Mouse (Mus musculus) spleen, postnatal 4 days (tissue): ENCODE results near the gene BC016579.

Experiments
- DNase-seq, 2 experiments: peaks; one replicate each; pipeline ENCODE4 v3.0.0; 2022; ENCODE audit warnings: low spot score in 2 of 2

The BC016579 gene

GRCm38 (mm10) chr16:45643944-45644343 is 9.9 kb downstream of the BC016579 start:
- no peak for DNase-seq

DNA sequence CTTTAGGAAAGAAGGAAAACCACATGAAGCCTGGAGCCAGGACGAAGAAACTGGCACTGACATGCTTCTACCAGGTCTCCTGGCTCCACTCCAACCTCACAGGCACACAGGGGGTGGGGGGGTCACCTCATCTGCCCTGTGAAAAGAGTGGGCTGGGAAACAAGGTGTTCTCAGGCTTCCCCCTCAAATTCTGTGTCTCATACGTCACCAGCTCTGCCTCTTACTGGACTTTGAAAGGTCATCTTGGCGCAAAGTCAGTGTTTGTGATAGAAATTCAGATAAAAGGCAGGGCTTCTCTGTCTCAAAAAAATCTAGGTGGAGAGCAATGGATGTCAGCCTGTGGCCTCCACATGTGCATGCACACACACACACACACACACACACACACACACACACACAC is 12.6 kb downstream of the BC016579 start:
- no peak for DNase-seq

DNA sequence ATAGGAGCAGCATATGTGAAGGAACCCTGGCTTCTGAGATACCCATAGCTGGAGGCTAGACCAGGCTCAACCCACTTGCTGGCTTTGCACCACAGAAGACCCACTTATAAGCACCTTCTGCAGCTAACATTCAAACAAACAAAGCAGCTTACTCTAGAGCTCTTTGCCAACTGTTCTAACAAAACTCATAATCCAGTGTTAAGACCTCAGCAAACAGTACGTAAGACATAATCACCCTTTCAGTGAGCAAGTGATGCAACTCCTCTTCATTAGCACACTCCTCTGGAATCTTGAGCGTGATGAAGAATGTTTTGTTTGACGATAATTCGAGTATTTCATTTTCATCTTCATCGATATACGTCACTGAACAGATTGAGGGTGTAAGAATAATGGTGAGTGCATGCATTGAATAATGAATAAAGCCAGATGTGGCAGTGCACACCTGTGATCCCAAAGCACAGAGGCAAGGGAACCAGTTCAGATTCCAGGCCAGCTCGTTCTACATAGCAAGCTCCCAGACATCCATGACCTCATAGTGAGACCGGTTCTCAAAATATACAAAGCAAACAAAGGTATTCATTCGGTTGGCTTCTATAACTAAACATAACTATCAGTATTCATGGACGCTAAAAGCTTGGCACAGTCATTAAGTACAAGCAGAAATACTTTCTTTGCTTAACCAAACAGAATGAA is 13.7 kb downstream of the BC016579 start:
- no peak for DNase-seq

GRCm38 (mm10) chr16:45635826-45636225 is 18.0 kb downstream of the BC016579 start:
- DNase-seq: no peak

DNA sequence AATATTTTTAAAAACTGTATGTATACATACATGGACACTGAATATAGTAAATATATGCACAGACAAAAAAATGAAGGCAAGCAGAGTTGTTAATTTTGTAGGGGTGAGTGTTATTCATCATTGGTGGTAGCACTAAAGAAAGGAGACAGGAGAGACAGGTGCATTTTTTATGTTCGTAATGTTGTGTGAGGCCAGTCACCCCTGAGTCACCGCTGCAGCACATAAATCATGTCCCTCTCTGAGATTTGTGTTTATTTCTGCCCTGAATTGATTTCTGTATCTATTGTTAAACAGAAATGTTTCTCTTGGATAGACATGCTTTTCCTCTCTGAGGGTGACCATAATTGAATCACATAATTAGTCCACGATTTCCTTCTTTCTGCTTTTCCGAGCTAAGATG is 21.4 kb downstream of the BC016579 start:
- DNase-seq: no peak

GRCm38 (mm10) chr16:45630347-45630960 is 23.4 kb downstream of the BC016579 start:
- DNase-seq: peak; percentile 40 to 76

DNA sequence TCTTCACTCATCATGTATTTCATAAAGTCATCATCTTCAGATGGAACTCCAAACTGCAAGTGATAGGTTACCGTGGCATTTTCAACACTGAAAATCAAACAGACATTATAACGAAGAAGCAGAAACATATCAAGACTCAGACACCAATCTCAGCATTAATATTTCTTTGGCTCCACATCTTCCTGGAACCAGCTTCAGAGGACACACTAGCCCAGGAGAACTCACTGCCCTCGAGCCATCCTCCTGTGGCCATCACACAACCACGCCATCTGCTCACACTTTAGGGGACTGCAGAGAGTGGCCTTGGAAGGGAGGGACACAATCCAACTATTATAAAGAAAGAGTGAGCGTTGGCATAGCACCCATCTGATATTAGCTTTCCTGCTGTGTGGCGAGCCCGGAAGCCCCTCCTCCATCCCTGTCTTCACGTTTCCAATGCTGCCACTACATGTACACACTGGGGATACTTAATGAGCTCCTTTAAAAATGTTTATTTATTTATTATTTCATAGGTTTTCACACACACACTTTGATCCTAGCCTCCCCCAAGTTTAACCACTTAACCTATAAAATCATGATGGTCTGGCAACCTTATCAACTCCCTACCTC is 24.3 kb downstream of the BC016579 start:
- no peak for DNase-seq

- DNase-seq: no peak
These were observed 28.5 kb downstream of the BC016579 start for GRCm38 (mm10) chr16:45625342-45625741.

- DNase-seq: no peak
These were observed 29.1 kb downstream of the BC016579 start for GRCm38 (mm10) chr16:45624791-45625190.

GRCm38 (mm10) chr16:45623230-45623629 is 30.6 kb downstream of the BC016579 start:
- no peak for DNase-seq

DNA sequence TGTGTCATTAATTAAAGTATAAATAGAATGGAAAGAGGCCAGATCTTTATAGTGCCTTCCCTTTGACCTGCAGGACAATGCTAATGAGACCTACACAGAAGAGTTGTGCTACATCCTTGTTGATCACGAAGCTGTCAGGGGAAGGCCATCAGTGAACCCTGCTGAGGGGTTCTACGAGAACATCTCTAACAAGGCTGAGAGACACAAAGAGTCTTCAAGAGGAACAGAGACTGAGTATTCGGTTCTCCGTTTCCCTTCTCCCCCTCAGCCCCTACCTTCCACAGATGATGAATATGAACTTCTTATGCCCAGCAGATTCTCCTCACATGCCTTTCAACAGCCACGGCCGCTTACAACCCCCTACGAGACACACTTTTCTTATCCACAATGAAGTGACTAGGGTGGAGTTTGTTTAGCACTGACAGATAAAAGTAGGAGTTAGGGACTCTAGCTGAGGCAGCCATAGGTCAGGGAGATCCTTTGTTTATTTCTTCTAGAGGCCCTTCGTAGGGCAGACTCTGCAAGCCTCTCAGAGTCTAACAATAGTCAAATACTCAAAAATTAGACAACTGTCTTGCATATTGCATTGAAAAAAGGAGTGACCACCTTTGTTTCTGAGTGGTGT is 34.0 kb downstream of the BC016579 start:
- no peak for DNase-seq

DNA sequence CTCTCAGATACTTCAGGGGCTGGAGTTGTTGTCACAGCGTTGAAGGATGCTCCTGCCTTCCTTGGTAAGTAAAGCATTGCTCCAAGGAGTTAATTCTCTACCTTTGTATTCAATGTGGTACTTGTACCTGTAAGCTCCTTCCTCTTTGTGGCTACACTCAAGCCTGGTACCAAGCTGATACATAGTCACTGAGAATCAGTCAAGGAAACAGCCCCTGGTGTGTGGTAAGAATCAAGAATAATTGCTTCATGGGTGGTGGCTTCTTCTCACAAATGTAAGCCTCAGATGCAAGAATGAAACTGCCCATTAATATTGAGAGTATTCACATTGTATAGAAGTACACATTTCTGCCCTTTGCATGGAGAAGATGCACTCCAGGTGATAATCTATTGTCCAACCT is 37.9 kb downstream of the BC016579 start:
- no peak for DNase-seq

DNA sequence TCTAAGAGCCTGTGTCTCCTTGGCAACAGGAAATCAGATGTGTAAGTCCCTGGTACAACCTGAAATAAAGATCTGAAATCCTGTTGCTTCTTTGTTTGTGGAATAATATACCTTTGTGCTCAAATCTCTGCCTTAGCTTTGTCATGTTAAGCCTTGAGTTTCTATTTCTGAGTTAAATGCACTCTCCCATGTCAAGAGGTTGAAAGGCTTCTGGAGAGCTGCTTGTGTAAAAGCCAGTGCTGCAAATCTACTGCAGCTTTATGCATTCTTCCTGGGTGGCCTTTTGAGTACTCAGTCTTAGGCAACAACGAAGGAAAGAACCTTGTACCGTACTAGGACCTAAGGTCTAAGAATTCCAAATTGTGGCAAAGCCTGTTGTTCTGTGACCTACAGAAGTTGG is 40.6 kb downstream of the BC016579 start:
- no peak for DNase-seq

GRCm38 (mm10) chr16:45610267-45610666 is 43.6 kb downstream of the BC016579 start, which contains the start of gene Gcsam:
TSS of gene Gcsam (plus strand) at chr16:45610380.
- DNase-seq: no peak

DNA sequence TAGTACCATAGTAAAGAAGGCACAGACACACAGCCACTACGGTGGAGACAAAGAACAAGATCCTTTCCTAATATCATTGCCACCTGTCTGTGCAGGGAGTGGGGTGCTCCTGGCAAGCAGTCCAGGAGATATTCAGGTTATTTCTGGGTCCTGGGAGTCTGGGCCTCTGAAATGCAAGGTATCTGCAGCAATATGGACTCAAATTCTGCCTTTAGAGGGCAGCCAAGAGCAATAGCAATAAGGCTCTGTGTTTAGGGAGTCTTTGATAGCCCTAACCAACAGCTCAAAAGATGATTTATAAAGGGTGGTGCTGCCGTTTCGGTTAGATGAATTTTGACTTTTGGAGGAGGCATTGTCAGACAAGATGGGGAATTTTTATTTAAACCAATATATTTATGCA is 44.6 kb downstream of the BC016579 start:
- peak in 1 of 2 experiments; percentile 15 for DNase-seq

DNA sequence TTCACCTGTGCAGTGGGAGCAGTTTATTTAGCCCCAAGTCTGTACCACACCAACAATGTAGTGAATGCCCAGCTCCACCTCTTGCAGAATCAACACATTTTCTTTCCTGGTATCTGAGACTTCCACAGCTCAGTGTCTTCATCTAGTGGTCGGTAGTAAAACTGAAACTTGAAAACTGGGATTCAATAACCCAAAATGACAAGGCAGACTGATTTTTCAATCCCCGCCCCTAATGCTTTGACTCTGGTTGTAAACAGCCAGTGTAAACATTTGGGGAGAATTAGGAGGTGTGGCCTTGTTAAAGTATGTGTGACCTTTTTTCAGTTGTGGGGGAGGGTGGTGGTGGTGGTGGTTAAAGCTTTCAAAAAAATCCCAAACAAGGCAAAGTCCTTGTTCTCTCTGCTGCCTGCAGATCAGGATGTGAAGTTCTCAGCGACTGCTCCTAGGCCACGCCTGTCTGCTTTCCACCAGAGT is 45.4 kb downstream of the BC016579 start:
- no peak for DNase-seq

GRCm38 (mm10) chr16:45595494-45595893 is 58.4 kb downstream of the BC016579 start:
- DNase-seq: no peak

GRCm38 (mm10) chr16:45593656-45594055 is 60.2 kb downstream of the BC016579 start:
- no peak for DNase-seq

GRCm38 (mm10) chr16:45582512-45582911 is 71.4 kb downstream of the BC016579 start:
- peak in 1 of 2 experiments; percentile 16 for DNase-seq

DNA sequence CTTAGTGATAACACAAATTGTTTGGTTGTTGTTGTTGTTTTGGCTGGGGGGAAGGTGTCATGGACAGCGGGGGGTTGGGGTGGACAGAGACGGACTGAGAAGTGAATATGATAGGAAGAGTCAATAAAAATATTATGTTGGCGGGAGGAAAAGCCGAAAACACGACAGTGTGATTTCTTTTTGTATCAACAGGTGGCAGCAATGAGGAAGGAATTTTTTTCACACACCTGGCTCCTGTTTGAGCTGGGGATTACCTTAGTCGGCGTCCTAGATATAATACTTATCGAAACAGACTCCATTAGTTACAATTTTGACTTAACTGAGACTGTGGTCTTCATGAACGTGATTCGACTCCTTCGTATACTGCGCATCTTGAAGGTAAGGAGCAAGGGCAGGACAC is 74.0 kb downstream of the BC016579 start:
- DNase-seq: no peak
